Mouse (Mus musculus) CH12.LX (cell line): ENCODE data around the gene Sephs2. TPM values are rescaled to one million over a fixed set of nuclear protein-coding genes. Genes with fewer than 3 reads are reported as not detected.

Experiments
- DNase-seq: peaks from one replicate; pipeline ENCODE4 v3.0.0-alpha.2; 2013; ENCODE audit errors: extremely low read depth
- H3K27ac ChIP-seq: 2 replicates; pipeline ENCODE4 v1.5.1; 2012; ENCODE audit warnings: low read depth, mild to moderate bottlenecking, control low read depth, moderate library complexity; ENCODE audit not compliant: insufficient read depth
- H3K27me3 ChIP-seq: replicated peaks from 2 replicates; pipeline ENCODE3; 2012; ENCODE audit warnings: inconsistent platforms
- H3K36me3 ChIP-seq, 2 experiments: replicated peaks in 1 of 2; 2 replicates each; pipeline versions ENCODE3 to v1.6.1; 2012; ENCODE audit warnings: inconsistent platforms in 1 of 2, low read length in 1 of 2, mild to moderate bottlenecking in 1 of 2, mixed read lengths in 1 of 2, moderate library complexity in 1 of 2; ENCODE audit not compliant: control insufficient read depth in 1 of 2, insufficient read depth in 1 of 2
- H3K4me1 ChIP-seq, 2 experiments: 2 replicates each; pipeline ENCODE4 v1.6.1; 2012; ENCODE audit warnings: inconsistent platforms in 1 of 2, moderate library complexity in 1 of 2; ENCODE audit not compliant: insufficient read depth in 2 of 2, control insufficient read depth in 1 of 2
- H3K4me2 ChIP-seq: 2 replicates; pipeline ENCODE4 v1.6.1; 2012; ENCODE audit warnings: low read depth, mild to moderate bottlenecking, control low read depth; ENCODE audit not compliant: poor library complexity, insufficient read depth, severe bottlenecking
- H3K4me3 ChIP-seq, 3 experiments: fragments of 150-350 bp in 1 of 3; sonication (generic) in 1 of 3; replicated peaks in 1 of 3; 2 replicates each; pipeline versions ENCODE3 to v1.5.1; 2011 to 2012; ENCODE audit warnings: low read depth in 2 of 3, low read length in 2 of 3, mild to moderate bottlenecking in 2 of 3, moderate library complexity in 2 of 3, control low read depth in 1 of 3, improper control_type of control experiment in 1 of 3, inconsistent platforms in 1 of 3, mixed read lengths in 1 of 3; ENCODE audit not compliant: poor library complexity in 1 of 3
- H3K79me2 ChIP-seq: replicated peaks from 2 replicates; pipeline ENCODE4 v1.6.1; 2012; ENCODE audit warnings: mild to moderate bottlenecking, moderate library complexity; ENCODE audit not compliant: control insufficient read depth, poor library complexity, insufficient read depth, severe bottlenecking; ENCODE audit errors: extremely low read depth
- H3K9ac ChIP-seq: 2 replicates; pipeline ENCODE4 v1.6.1; 2012; ENCODE audit warnings: low read depth, mild to moderate bottlenecking, control low read depth, moderate library complexity; ENCODE audit not compliant: insufficient read depth
- H3K9me3 ChIP-seq: replicated peaks from 2 replicates; pipeline ENCODE3; 2012; ENCODE audit warnings: low read length, inconsistent platforms, mixed read lengths
- CHD1 ChIP-seq: IDR thresholded peaks from 2 replicates; pipeline ENCODE4 v1.6.1; 2012; ENCODE audit warnings: low read depth, low read length, improper control_type of control experiment, inconsistent platforms
- CTCF ChIP-seq, 2 experiments: IDR thresholded peaks in 1 of 2; conservative IDR thresholded peaks in 1 of 2; 2 replicates each; pipeline ENCODE4 v1.5.1; 2011 to 2012; ENCODE audit warnings: low read depth in 2 of 2, low read length in 2 of 2, improper control_type of control experiment in 1 of 2, inconsistent platforms in 1 of 2, mild to moderate bottlenecking in 1 of 2, moderate library complexity in 1 of 2
- E2F4 ChIP-seq: IDR thresholded peaks from 2 replicates; pipeline ENCODE4 v1.6.1; 2011; ENCODE audit warnings: low read depth, low read length, improper control_type of control experiment; ENCODE audit not compliant: insufficient replicate concordance
- ELF1 ChIP-seq: IDR thresholded peaks from 2 replicates; pipeline ENCODE4 v1.6.1; 2014; ENCODE audit warnings: low read depth, mild to moderate bottlenecking, inconsistent platforms, low read length, improper control_type of control experiment
- ETS1 ChIP-seq: conservative IDR thresholded peaks from 2 replicates; pipeline ENCODE4 v1.6.1; 2012; ENCODE audit warnings: low read depth, mild to moderate bottlenecking, inconsistent platforms, low read length, improper control_type of control experiment, moderate library complexity
- GABPA ChIP-seq: IDR thresholded peaks from 2 replicates; pipeline ENCODE4 v1.6.1; 2012; ENCODE audit warnings: low read depth, low read length, improper control_type of control experiment, inconsistent platforms; ENCODE audit not compliant: insufficient replicate concordance
- HCFC1 ChIP-seq: IDR thresholded peaks from 2 replicates; pipeline ENCODE4 v1.6.1; 2012; ENCODE audit warnings: low read depth, mild to moderate bottlenecking, inconsistent platforms, low read length, improper control_type of control experiment
- IRF4 ChIP-seq: IDR thresholded peaks from 2 replicates; pipeline ENCODE4 v1.6.1; 2014; ENCODE audit warnings: low read depth, mild to moderate bottlenecking, inconsistent platforms, low read length, improper control_type of control experiment
- JUND ChIP-seq: conservative IDR thresholded peaks from 2 replicates; pipeline ENCODE4 v1.6.1; 2011; ENCODE audit warnings: low read depth, low read length, improper control_type of control experiment
- KAT2A ChIP-seq: IDR thresholded peaks from 2 replicates; pipeline ENCODE4 v1.6.1; 2012; ENCODE audit warnings: low read length, improper control_type of control experiment, inconsistent platforms; ENCODE audit not compliant: insufficient replicate concordance
- MAFK ChIP-seq: IDR thresholded peaks from 2 replicates; pipeline ENCODE4 v1.6.1; 2011; ENCODE audit warnings: low read length, improper control_type of control experiment; ENCODE audit not compliant: insufficient replicate concordance
- MAZ ChIP-seq: IDR thresholded peaks from 2 replicates; pipeline ENCODE4 v1.6.1; 2012; ENCODE audit warnings: low read depth, mild to moderate bottlenecking, inconsistent platforms, low read length, improper control_type of control experiment, moderate library complexity
- MEF2A ChIP-seq: IDR thresholded peaks from 2 replicates; pipeline ENCODE4 v1.6.1; 2014; ENCODE audit warnings: low read depth, mild to moderate bottlenecking, inconsistent platforms, low read length, improper control_type of control experiment, borderline replicate concordance
- MXI1 ChIP-seq: IDR thresholded peaks from 2 replicates; pipeline ENCODE4 v1.6.1; 2011; ENCODE audit warnings: mild to moderate bottlenecking, low read depth, low read length, improper control_type of control experiment
- MYC ChIP-seq: IDR thresholded peaks from 2 replicates; pipeline ENCODE4 v1.6.1; 2011; ENCODE audit warnings: low read depth, mild to moderate bottlenecking, improper control_type of control experiment, low read length
- NELFE ChIP-seq: IDR thresholded peaks from 2 replicates; pipeline ENCODE4 v1.6.1; 2011; ENCODE audit warnings: low read depth, low read length, improper control_type of control experiment
- PAX5 ChIP-seq: IDR thresholded peaks from 2 replicates; pipeline ENCODE4 v1.6.1; 2012; ENCODE audit warnings: low read length, inconsistent platforms, mixed read lengths
- POLR2AphosphoS2 ChIP-seq: IDR thresholded peaks from 2 replicates; pipeline ENCODE4 v1.6.1; 2011; ENCODE audit warnings: low read depth, low read length, improper control_type of control experiment
- RCOR1 ChIP-seq: conservative IDR thresholded peaks from 2 replicates; pipeline ENCODE4 v1.6.1; 2012; ENCODE audit warnings: low read depth, mild to moderate bottlenecking, inconsistent platforms, low read length, improper control_type of control experiment
- SMC3 ChIP-seq: IDR thresholded peaks from 2 replicates; pipeline ENCODE4 v1.6.1; 2011; ENCODE audit warnings: low read depth, low read length, improper control_type of control experiment
- TCF12 ChIP-seq: IDR thresholded peaks from 2 replicates; pipeline ENCODE4 v1.6.1; 2014; ENCODE audit warnings: low read depth, mild to moderate bottlenecking, inconsistent platforms, low read length, improper control_type of control experiment
- USF1 ChIP-seq: IDR thresholded peaks from 2 replicates; pipeline ENCODE4 v1.6.1; 2014; ENCODE audit warnings: low read depth, mild to moderate bottlenecking, inconsistent platforms, low read length, improper control_type of control experiment
- ZC3H11A ChIP-seq: IDR thresholded peaks from 2 replicates; pipeline ENCODE4 v1.6.1; 2012; ENCODE audit warnings: low read depth, mild to moderate bottlenecking, inconsistent platforms, low read length, improper control_type of control experiment
- ZNF384 ChIP-seq: IDR thresholded peaks from 2 replicates; pipeline ENCODE4 v1.6.1; 2012; ENCODE audit warnings: low read depth, low read length, improper control_type of control experiment, inconsistent platforms
- dilution Hi-C: fragments of 300-500 bp; cut with MboI; formaldehyde crosslinking; loops from 2 replicates; pipeline ENCODE4 v1.14.3; 2020; ENCODE audit warnings: low sequenced_read_pairs; ENCODE audit not compliant: extremely low pct_unique_long_range_greater_than_20kb, extremely low pct_ligation_motif_present
- in situ Hi-C: fragments of 300-500 bp; cut with MboI; formaldehyde crosslinking; loops from 3 replicates; pipeline ENCODE4 v1.14.3; 2019; ENCODE audit warnings: low sequenced_read_pairs, low pct_ligation_motif_present, low pct_unique_long_range_greater_than_20kb, mixed read lengths
- polyA plus RNA-seq: library from polyadenylated mRNA; unstranded; fragments of >175 nt; gene quantifications from 2 replicates; pipeline ENCODE4 v1.2.1, GENCODE M21; 2012; ENCODE audit warnings: low read depth; ENCODE audit not compliant: insufficient read length
- total RNA-seq, 2 experiments: library from RNA; depleted of rRNA; stranded (reverse); fragments of 300-350 nt in 1 of 2; fragments of >200 nt in 1 of 2; gene quantifications; 2 replicates each; pipeline ENCODE4 v1.2.3; 2012 to 2014

The Sephs2 gene
- total and polyA plus RNA-seq, 3 experiments = 159 to 209 (median 203) TPM

- Histone ChIP-seq H3K4me2 (no peak overlapping the region), H3K79me2 (no peaks in the 10 kb centered on the region)
- dilution Hi-C loops = no loop called here
- TF ChIP-seq MAZ = no peak
- TF ChIP-seq KAT2A = no peak
- TF ChIP-seq CTCF (conservative IDR thresholded peaks at IDR 0.05 in 1 of 2, IDR thresholded peaks at IDR 0.05 in 1 of 2; ENCODE audit: low read depth in 2 of 2, low read length in 2 of 2) = no peak
- no peak for TF ChIP-seq MEF2A
- no peak for TF ChIP-seq JUND
- TF ChIP-seq NELFE = no peak
- no peak for TF ChIP-seq CHD1
- TF ChIP-seq RCOR1 = no peak
- no peak for TF ChIP-seq POLR2AphosphoS2
- no peak for TF ChIP-seq TCF12
- TF ChIP-seq E2F4 = no peak
- no peak for TF ChIP-seq ETS1
- TF ChIP-seq MXI1 = no peak
- TF ChIP-seq IRF4 = no peak
- no peak for TF ChIP-seq ZNF384
- no peak for TF ChIP-seq ELF1
- TF ChIP-seq ZC3H11A = no peak
- TF ChIP-seq MYC = no peak
- no peak for TF ChIP-seq USF1
- no peak for TF ChIP-seq MAFK
- TF ChIP-seq, all 38 proteins: peak for 0
- no peak overlapping the region for H3K4me3 ChIP-seq
- no peaks in the 10 kb centered on the region for H3K9me3 ChIP-seq
- H3K27me3 ChIP-seq = no peaks in the 10 kb centered on the region
- peaks cover 0 to 8% of the 10 kb centered on the region in 2 experiments for H3K36me3 ChIP-seq
- in situ Hi-C loops = no loop called here
- no peak overlapping the region for H3K9ac ChIP-seq
- H3K27ac ChIP-seq = no peak overlapping the region
- DNase-seq = no peak
- H3K4me1 ChIP-seq = peaks cover 20 to 72% of the 10 kb centered on the region in 2 experiments
Measured at GRCm38 (mm10) chr7:127285154-127285553, 11.3 kb upstream of the Sephs2 start.

GRCm38 (mm10) chr7:127282190-127282589 is 8.3 kb upstream of the Sephs2 start:
- H3K4me1 ChIP-seq = peaks cover 31 to 76% of the 10 kb centered on the region in 2 experiments
- H3K36me3 ChIP-seq = peaks cover 0 to 6% of the 10 kb centered on the region in 2 experiments
- dilution Hi-C loops = no loop called here
- no peak overlapping the region for H3K4me3 ChIP-seq
- H3K9me3 ChIP-seq = no peaks in the 10 kb centered on the region
- no peak overlapping the region for H3K9ac ChIP-seq
- in situ Hi-C loops = no loop called here
- H3K4me2 ChIP-seq = no peak overlapping the region
- H3K79me2 ChIP-seq = no peaks in the 10 kb centered on the region
- TF ChIP-seq MXI1 = no peak
- no peak for TF ChIP-seq GABPA
- no peak for TF ChIP-seq HCFC1
- TF ChIP-seq CHD1 = no peak
- TF ChIP-seq TCF12 = no peak
- no peak for TF ChIP-seq KAT2A
- no peak for TF ChIP-seq PAX5
- no peak for TF ChIP-seq SMC3
- TF ChIP-seq ETS1 = no peak
- TF ChIP-seq, all 38 proteins: peak for 0
- H3K27me3 ChIP-seq = no peaks in the 10 kb centered on the region
- no peak for DNase-seq
- H3K27ac ChIP-seq = no peak overlapping the region
